Mouse (Mus musculus) spleen, adult 10 weeks (tissue): ENCODE data around the gene Zdhhc5. TPM values are rescaled to one million over a fixed set of nuclear protein-coding genes. Genes with fewer than 3 reads are reported as not detected.

Source experiments
- polyA plus RNA-seq: library from polyadenylated mRNA; stranded (reverse); fragments of 350-450 nt; fragmentation: Illumina TruSeq; extraction: RNeasy Lipid Tissue Mini Kit (QIAGEN cat#74804); gene quantifications from one replicate; pipeline ENCODE4 v1.2.3, GENCODE M21; 2015; ENCODE audit warnings: low replicate concordance; ENCODE audit not compliant: insufficient read depth

Zdhhc5 gene
- polyA plus RNA-seq, result 39.7 TPM

GRCm38 (mm10) chr2:84714811-84715561, at the start of gene Zdhhc5:
TSS of gene Zdhhc5 (minus strand) at chr2:84715180.

GRCm38 (mm10) chr2:84743561-84743960, 28.6 kb upstream of the Zdhhc5 start, which contains the start of gene Gm19426:
TSS of gene Gm19426 (minus strand) at chr2:84743655.

GRCm38 (mm10) chr2:84733579-84734300, 18.8 kb upstream of the Zdhhc5 start, which contains the start of gene Ypel4:
TSS of gene Ypel4 (plus strand) at chr2:84734058.

GRCm38 (mm10) chr2:84727172-84727858, 12.3 kb upstream of the Zdhhc5 start, which contains the start of gene Clp1:
TSS of gene Clp1 (minus strand) at chr2:84727350.

GRCm38 (mm10) chr2:84679016-84679415, 36.0 kb downstream of the Zdhhc5 start, which contains the start of gene Tmx2:
TSS of gene Tmx2 (minus strand) at chr2:84679140.

GRCm38 (mm10) chr2:84677968-84678880, 36.8 kb downstream of the Zdhhc5 start, which contains the start of the genes Gm28635 and Med19:
TSS of gene Gm28635 (minus strand) at chr2:84678041.
TSS of gene Med19 (plus strand) at chr2:84678402.

GRCm38 (mm10) chr2:84670569-84670933, 44.4 kb downstream of the Zdhhc5 start, which contains the start of gene Selenoh:
TSS of gene Selenoh (minus strand) at chr2:84670770.

GRCm38 (mm10) chr2:84658806-84659205, 56.2 kb downstream of the Zdhhc5 start, which contains the start of gene Btbd18:
TSS of gene Btbd18 (plus strand) at chr2:84659079.

GRCm38 (mm10) chr2:84650464-84651195, 64.3 kb downstream of the Zdhhc5 start, which contains the start of gene Ctnnd1:
TSS of gene Ctnnd1 (minus strand) at chr2:84650765.

Other genes starting within 250 kb of the Zdhhc5 start
- 100.0 TPM for gene Tfpi, start 238.4 kb downstream of the Zdhhc5 start, polyA plus RNA-seq
- gene Ctnnd1, start 64.4 kb downstream of the Zdhhc5 start, polyA plus RNA-seq, result 54.6 TPM
- 0.07 TPM for gene Btbd18, start 56.1 kb downstream of the Zdhhc5 start, polyA plus RNA-seq
- 34.9 TPM for gene Selenoh, start 44.4 kb downstream of the Zdhhc5 start, polyA plus RNA-seq
- not detected for gene Gm28635, start 37.1 kb downstream of the Zdhhc5 start, polyA plus RNA-seq
- gene Med19, start 36.8 kb downstream of the Zdhhc5 start, polyA plus RNA-seq, result 32.3 TPM
- 60.1 TPM for gene Tmx2, start 36.0 kb downstream of the Zdhhc5 start, polyA plus RNA-seq
- 35.0 TPM for gene Clp1, start 12.2 kb upstream of the Zdhhc5 start, polyA plus RNA-seq
- 15.9 TPM for gene Ypel4, start 18.9 kb upstream of the Zdhhc5 start, polyA plus RNA-seq
- gene Gm19426, start 28.5 kb upstream of the Zdhhc5 start, polyA plus RNA-seq, result not detected
- gene Serping1, start 60.3 kb upstream of the Zdhhc5 start, polyA plus RNA-seq, result 159 TPM
- 228 TPM for gene Ube2l6, start 83.6 kb upstream of the Zdhhc5 start, polyA plus RNA-seq
- gene Smtnl1, start 107.5 kb upstream of the Zdhhc5 start, polyA plus RNA-seq, result not detected
- gene Timm10, start 111.8 kb upstream of the Zdhhc5 start, polyA plus RNA-seq, result 16.9 TPM
- gene Slc43a1, start 123.7 kb upstream of the Zdhhc5 start, polyA plus RNA-seq, result 16.0 TPM
- gene Rtn4rl2, start 171.5 kb upstream of the Zdhhc5 start, polyA plus RNA-seq, result not detected
- 48.3 TPM for gene Slc43a3, start 221.4 kb upstream of the Zdhhc5 start, polyA plus RNA-seq